Mouse (Mus musculus) hindbrain, embryonic 15.5 days (tissue): ENCODE measurements at regions not wholly inside any gene's neighbourhood (a gene's known extent, or its start where the extent isn't known, plus 50 kb on each side); places are given as distances from the start of the nearest gene placed in this dataset.
A peak's percentile ranks its signal among the peaks of the same experiment; 100 is the strongest.

Experiments
- ATAC-seq: fragments of 200-750 bp; cut with Nextera tagmentation; 2 replicates; pipeline ENCODE4 v1.8.0; 2017; ENCODE audit warnings: low read depth, moderate number of reproducible peaks, moderate TSS enrichment; ENCODE audit not compliant: low FRiP score
- H3K27ac ChIP-seq: fragments of 300-500 bp; sonication (generic); replicated peaks from 2 replicates; pipeline ENCODE4 v1.5.1; 2015; ENCODE audit warnings: mild to moderate bottlenecking, inconsistent platforms
- H3K27me3 ChIP-seq: fragments of 300-500 bp; sonication (generic); 2 replicates; pipeline ENCODE4 v1.6.1; 2015; ENCODE audit warnings: control low read depth, inconsistent platforms
- H3K36me3 ChIP-seq: fragments of 300-500 bp; sonication (generic); 2 replicates; pipeline ENCODE4 v1.6.1; 2015; ENCODE audit warnings: control low read depth, inconsistent platforms
- H3K4me1 ChIP-seq: fragments of 300-500 bp; sonication (generic); replicated peaks from 2 replicates; pipeline ENCODE4 v1.6.1; 2015; ENCODE audit warnings: control low read depth, inconsistent platforms
- H3K4me2 ChIP-seq: fragments of 300-500 bp; sonication (generic); 2 replicates; pipeline ENCODE4 v1.6.1; 2015; ENCODE audit warnings: moderate library complexity, mild to moderate bottlenecking, inconsistent platforms
- H3K4me3 ChIP-seq: fragments of 300-500 bp; sonication (generic); 2 replicates; pipeline ENCODE4 v1.5.1; 2015; ENCODE audit warnings: mild to moderate bottlenecking, inconsistent platforms
- H3K9ac ChIP-seq: fragments of 300-500 bp; sonication (generic); 2 replicates; pipeline ENCODE4 v1.6.1; 2015; ENCODE audit warnings: inconsistent platforms
- H3K9me3 ChIP-seq: fragments of 300-500 bp; sonication (generic); 2 replicates; pipeline ENCODE4 v1.6.1; 2016; ENCODE audit warnings: control low read depth, inconsistent platforms
- WGBS: fragments of 180-500 bp; shearing (Covaris S2); methylation state at CpG from one replicate; pipeline ENCODE4 v1.1.7; 2015; 5-methylcytosine and 5-hydroxymethylcytosine counted together

- Histone ChIP-seq H3K4me2 (no peak overlapping the region), H3K9me3 (no peaks in the 10 kb centered on the region), H3K9ac (no peak overlapping the region), H3K27ac (no peak overlapping the region), H3K27me3 (no peaks in the 10 kb centered on the region), H3K36me3 (no peaks in the 10 kb centered on the region), H3K4me1 (0 out of 2 replicates have a peak, but pooled peaks cover 4% of the 10 kb centered on the region), H3K4me3 (no peak overlapping the region)
- 34% methylated on average over 3 of the region's 3 CpGs for WGBS
- ATAC-seq, result peak; percentile 51
Observed at GRCm38 (mm10) chr6:103352405-103353124, 157.8 kb upstream of the Chl1 start.

DNA sequence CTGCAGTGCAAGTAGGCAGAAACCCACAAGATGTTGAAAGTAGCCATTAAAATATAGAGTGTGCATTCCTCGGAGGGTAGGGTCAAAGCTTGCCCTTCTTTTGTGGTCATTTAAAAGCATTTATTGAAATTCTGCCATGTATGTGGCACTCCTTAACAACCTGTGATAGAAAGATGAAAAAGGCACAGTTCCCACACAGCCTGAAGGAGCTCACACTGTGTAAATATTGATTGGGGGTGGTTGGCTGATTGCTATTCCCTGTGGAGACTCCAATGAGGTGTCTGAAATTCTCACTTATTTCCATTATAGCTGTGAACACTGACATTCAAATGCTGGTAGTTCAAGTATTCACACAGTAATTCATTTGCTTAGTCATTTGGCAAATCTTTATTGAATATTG lies 157.0 kb upstream of the Chl1 start:
- no peak overlapping the region for H3K4me3 ChIP-seq
- no peaks in the 10 kb centered on the region for H3K27me3 ChIP-seq
- H3K4me2 ChIP-seq, result no peak overlapping the region
- H3K27ac ChIP-seq, result no peak overlapping the region
- no peaks in the 10 kb centered on the region for H3K9me3 ChIP-seq
- no peaks in the 10 kb centered on the region for H3K36me3 ChIP-seq
- 38% methylated on average over 1 of the region's 1 CpGs for WGBS
- H3K9ac ChIP-seq, result no peak overlapping the region
- H3K4me1 ChIP-seq, result 0 out of 2 replicates have a peak, but pooled peaks cover 4% of the 10 kb centered on the region
- ATAC-seq, result 0 out of 2 replicates have a peak, but pooled peaks have one; percentile 48

DNA sequence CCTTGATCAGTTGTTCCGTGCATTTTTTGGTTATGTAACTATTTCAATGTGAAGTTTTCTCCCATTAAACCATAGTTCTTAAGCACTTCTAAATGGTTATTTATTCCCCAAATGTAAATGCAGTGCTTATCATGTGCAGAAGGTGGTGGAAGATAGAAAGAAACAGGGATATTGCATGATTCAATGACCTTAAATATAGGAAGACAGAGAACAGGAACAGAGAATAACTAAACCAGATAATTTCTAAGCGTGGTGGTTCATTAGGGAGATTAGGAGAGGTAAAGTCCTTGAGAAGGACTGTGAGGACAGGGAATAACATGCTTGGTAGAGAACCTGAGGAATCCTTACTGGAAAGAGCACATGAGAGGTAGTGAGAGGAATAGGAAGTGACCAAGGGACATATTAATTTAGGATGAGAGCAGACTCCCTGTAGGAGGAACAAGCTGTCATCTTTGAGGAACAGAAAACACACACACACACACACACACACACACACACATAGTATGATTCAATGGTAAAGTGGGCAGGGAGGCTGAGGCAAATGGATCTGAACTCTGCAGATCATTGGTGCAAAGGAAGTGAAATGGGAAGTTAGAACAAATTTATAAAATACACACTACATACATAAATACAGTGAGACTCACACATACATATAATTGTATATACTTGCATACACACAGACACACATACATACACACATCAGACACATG lies 143.4 kb upstream of the Chl1 start:
- Histone ChIP-seq H3K36me3 (no peaks in the 10 kb centered on the region), H3K4me3 (no peak overlapping the region), H3K4me2 (no peak overlapping the region), H3K9me3 (no peaks in the 10 kb centered on the region), H3K27me3 (no peaks in the 10 kb centered on the region), H3K4me1 (no peaks in the 10 kb centered on the region), H3K9ac (no peak overlapping the region), H3K27ac (no peak overlapping the region)
- 80% methylated on average over 2 of the region's 2 CpGs for WGBS
- no peak for ATAC-seq

DNA sequence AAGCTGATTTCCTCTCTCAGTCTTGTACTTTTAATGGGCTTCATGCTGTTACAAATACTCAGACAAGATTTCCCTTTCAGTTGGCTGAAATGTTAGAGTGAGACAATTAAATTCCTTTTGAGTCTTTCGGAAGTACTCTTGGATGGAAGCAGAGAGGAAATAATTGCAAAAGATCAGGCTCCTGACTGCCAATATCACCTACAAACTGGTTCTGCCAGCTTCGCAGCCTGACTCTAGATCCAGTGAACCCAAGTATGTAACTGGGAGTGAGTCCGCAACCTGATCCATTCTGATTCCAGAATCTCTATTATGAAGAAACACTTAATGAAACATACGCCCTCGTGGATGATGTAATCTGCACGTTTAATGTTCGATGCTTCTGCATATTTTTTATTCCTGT lies 135.4 kb upstream of the Chl1 start:
- no peak overlapping the region for H3K27ac ChIP-seq
- H3K36me3 ChIP-seq, result no peaks in the 10 kb centered on the region
- H3K27me3 ChIP-seq, result no peaks in the 10 kb centered on the region
- 83% methylated on average over 7 of the region's 7 CpGs for WGBS
- no peak overlapping the region for H3K9ac ChIP-seq
- H3K4me2 ChIP-seq, result no peak overlapping the region
- no peak for ATAC-seq
- H3K4me1 ChIP-seq, result no peaks in the 10 kb centered on the region
- no peak overlapping the region for H3K4me3 ChIP-seq
- no peaks in the 10 kb centered on the region for H3K9me3 ChIP-seq

DNA sequence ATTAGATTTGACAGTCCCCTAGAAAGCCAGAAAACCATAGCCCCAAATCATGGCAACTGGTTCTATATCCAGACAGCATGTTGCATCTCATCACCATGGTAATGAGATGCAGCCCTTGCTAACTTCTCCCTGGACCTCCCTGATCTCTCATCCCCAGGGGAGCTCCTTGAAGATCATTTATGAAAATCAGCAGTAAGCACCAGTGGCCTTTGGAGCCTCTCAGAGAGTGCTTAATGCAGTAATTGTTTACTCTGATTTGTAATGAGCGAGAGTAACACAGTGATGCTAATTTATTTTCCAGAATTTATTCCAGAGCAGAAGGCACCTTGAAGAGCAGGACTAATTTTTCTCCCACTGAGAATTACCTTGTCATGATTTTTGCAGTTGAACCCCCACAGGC lies 133.1 kb upstream of the Chl1 start:
- no peak overlapping the region for H3K9ac ChIP-seq
- no peak overlapping the region for H3K4me2 ChIP-seq
- H3K9me3 ChIP-seq, result no peaks in the 10 kb centered on the region
- peaks cover 11% of the 10 kb centered on the region; the same call in 1 of the 2 replicates for H3K4me1 ChIP-seq
- no peak overlapping the region for H3K27ac ChIP-seq
- H3K36me3 ChIP-seq, result no peaks in the 10 kb centered on the region
- WGBS, result 31% methylated on average over 1 of the region's 1 CpGs
- ATAC-seq, result no peak; the same call in 1 of the 2 replicates
- H3K4me3 ChIP-seq, result no peak overlapping the region
- H3K27me3 ChIP-seq, result no peaks in the 10 kb centered on the region

DNA sequence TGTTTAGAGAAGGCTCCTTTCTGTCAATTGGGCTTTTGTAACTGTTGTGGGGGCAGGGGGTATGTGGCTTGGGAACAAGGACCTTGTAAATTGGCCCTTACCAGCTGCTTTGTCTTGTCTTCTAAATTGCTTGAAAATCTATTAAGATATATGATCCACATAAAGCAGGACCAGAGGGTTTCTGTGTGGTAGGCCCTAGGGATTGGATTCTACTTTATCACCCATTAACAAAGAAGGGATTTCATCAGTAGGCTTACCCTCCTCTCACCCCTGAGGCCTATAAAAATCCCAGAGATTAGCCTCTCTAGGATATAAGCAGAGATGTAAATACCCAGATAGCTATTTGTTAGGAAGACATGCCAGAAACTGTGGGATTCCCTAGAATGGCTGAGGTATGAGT lies 132.3 kb upstream of the Chl1 start:
- Histone ChIP-seq H3K4me2 (no peak overlapping the region), H3K4me1 (peaks cover 14% of the 10 kb centered on the region; the same call in 1 of the 2 replicates), H3K36me3 (no peaks in the 10 kb centered on the region), H3K4me3 (no peak overlapping the region), H3K9me3 (no peaks in the 10 kb centered on the region), H3K9ac (no peak overlapping the region), H3K27ac (no peak overlapping the region), H3K27me3 (no peaks in the 10 kb centered on the region)
- no peak for ATAC-seq

DNA sequence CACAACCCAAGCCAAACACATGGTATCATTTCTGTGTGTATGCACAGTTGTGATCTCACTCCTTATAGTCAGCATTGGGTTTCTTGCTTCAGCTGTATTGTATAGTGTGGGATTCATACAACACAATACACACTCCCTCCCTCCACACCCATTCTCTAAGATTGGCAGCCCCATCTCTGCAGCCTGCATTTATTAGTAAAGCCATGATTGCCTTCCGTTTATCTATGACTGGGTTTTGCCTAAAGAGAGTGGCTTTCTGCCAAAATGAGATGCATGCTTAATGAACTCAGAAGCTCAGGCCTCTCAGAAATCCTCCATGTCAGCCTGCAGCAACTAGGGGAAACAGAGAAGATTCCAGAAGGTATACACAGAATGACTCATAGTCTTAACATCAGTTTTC lies 129.4 kb upstream of the Chl1 start:
- WGBS, result 17% methylated on average over 1 of the region's 1 CpGs
- Histone ChIP-seq H3K4me3 (no peak overlapping the region), H3K36me3 (no peaks in the 10 kb centered on the region), H3K9me3 (no peaks in the 10 kb centered on the region), H3K4me2 (no peak overlapping the region), H3K27ac (peak overlapping the region; percentile 60), H3K9ac (no peak overlapping the region), H3K27me3 (no peaks in the 10 kb centered on the region), H3K4me1 (peaks cover 14% of the 10 kb centered on the region; the same call in 1 of the 2 replicates)
- peak; percentile 65; the same call in 1 of the 2 replicates for ATAC-seq

GRCm38 (mm10) chr6:103381930-103382329 lies 128.5 kb upstream of the Chl1 start:
- 54% methylated on average over 2 of the region's 2 CpGs for WGBS
- Histone ChIP-seq H3K4me3 (no peak overlapping the region), H3K36me3 (no peaks in the 10 kb centered on the region), H3K9me3 (no peaks in the 10 kb centered on the region), H3K4me2 (no peak overlapping the region), H3K4me1 (peaks cover 19% of the 10 kb centered on the region; the same call in 1 of the 2 replicates), H3K27me3 (no peaks in the 10 kb centered on the region), H3K9ac (no peak overlapping the region), H3K27ac (no peak overlapping the region)
- no peak for ATAC-seq

DNA sequence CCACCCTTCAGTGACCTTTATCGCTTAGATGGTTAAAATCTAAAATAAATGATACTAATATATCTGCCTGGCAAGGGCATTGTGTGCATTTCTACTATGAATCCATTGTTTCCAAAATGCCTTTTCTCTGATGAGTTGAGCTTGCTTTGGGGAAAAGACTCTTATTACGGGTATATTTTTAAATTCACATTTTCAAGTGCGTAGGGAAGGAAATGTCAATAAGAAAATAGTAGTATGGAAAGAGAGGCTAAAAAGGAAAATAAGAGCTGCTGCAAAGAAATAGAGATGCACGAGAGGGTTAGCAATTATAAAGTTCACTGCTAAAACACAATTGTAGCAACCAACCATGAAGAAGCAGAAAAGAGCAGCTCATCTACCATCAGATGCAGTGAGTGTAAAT lies 123.8 kb upstream of the Chl1 start:
- H3K9me3 ChIP-seq, result no peaks in the 10 kb centered on the region
- H3K4me2 ChIP-seq, result no peak overlapping the region
- H3K27ac ChIP-seq, result no peak overlapping the region
- H3K4me3 ChIP-seq, result no peak overlapping the region
- H3K9ac ChIP-seq, result no peak overlapping the region
- 39% methylated on average over 4 of the region's 4 CpGs for WGBS
- 0 out of 2 replicates have a peak, but pooled peaks cover 13% of the 10 kb centered on the region for H3K4me1 ChIP-seq
- no peak for ATAC-seq
- no peaks in the 10 kb centered on the region for H3K27me3 ChIP-seq
- no peaks in the 10 kb centered on the region for H3K36me3 ChIP-seq

- Histone ChIP-seq H3K4me3 (no peak overlapping the region), H3K36me3 (no peaks in the 10 kb centered on the region)
- no peak for ATAC-seq
Observed at GRCm38 (mm10) chr6:103405961-103406360, 104.4 kb upstream of the Chl1 start.

DNA sequence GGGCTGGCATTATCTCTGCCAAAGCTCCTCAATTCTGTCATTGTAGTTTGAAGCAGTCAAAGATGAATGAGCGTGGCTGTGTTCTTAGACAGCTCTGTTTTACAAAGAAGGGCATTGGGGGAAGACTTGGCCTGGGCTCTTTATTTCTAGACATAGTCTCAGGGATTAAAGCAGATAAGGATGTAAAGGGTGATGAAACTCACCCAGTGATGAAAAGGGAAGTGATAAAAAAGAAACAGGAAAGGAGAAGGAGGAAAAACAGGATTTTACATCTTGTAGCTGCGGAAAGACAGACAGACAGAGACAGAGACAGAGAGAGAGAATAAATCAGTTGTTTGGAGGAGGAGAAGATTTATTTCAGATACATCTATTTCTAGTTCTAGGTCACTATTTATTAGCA lies 95.5 kb upstream of the Chl1 start:
- H3K4me2 ChIP-seq, result no peak overlapping the region
- WGBS, result 82% methylated on average over 2 of the region's 2 CpGs
- H3K9ac ChIP-seq, result no peak overlapping the region
- no peak overlapping the region for H3K4me3 ChIP-seq
- no peaks in the 10 kb centered on the region for H3K9me3 ChIP-seq
- H3K27me3 ChIP-seq, result no peaks in the 10 kb centered on the region
- H3K27ac ChIP-seq, result no peak overlapping the region
- H3K36me3 ChIP-seq, result no peaks in the 10 kb centered on the region
- no peak for ATAC-seq
- no peaks in the 10 kb centered on the region for H3K4me1 ChIP-seq

More at GRCm38 (mm10) chr6:103405961-103406360, 104.4 kb upstream of the Chl1 start:
- Histone ChIP-seq H3K9me3 (no peaks in the 10 kb centered on the region), H3K27me3 (no peaks in the 10 kb centered on the region), H3K4me1 (no peaks in the 10 kb centered on the region), H3K27ac (no peak overlapping the region), H3K4me2 (no peak overlapping the region), H3K9ac (no peak overlapping the region)

GRCm38 (mm10) chr6:103421013-103421933 lies 89.1 kb upstream of the Chl1 start:
- WGBS, result 28% methylated on average over 1 of the region's 1 CpGs
- H3K9ac ChIP-seq, result no peak overlapping the region
- no peaks in the 10 kb centered on the region for H3K9me3 ChIP-seq
- H3K4me3 ChIP-seq, result no peak overlapping the region
- H3K27ac ChIP-seq, result no peak overlapping the region
- H3K4me1 ChIP-seq, result 0 out of 2 replicates have a peak, but pooled peaks cover 4% of the 10 kb centered on the region
- H3K4me2 ChIP-seq, result no peak overlapping the region
- no peaks in the 10 kb centered on the region for H3K36me3 ChIP-seq
- no peaks in the 10 kb centered on the region for H3K27me3 ChIP-seq
- no peak for ATAC-seq
